Mouse (Mus musculus) neutrophil, adult 59 days (primary cell): ENCODE data around the gene A830005F24Rik. TPM values are rescaled to one million over a fixed set of nuclear protein-coding genes. Genes with fewer than 3 reads are reported as not detected.

ENCODE experiments used
- total RNA-seq, 2 experiments: library from RNA; stranded (reverse); gene quantifications; 1 replicate in 1 of 2; 2 replicates in 1 of 2; pipeline ENCODE4 v1.2.4; 2023

The A830005F24Rik gene
- total RNA-seq, result not detected

DNA sequence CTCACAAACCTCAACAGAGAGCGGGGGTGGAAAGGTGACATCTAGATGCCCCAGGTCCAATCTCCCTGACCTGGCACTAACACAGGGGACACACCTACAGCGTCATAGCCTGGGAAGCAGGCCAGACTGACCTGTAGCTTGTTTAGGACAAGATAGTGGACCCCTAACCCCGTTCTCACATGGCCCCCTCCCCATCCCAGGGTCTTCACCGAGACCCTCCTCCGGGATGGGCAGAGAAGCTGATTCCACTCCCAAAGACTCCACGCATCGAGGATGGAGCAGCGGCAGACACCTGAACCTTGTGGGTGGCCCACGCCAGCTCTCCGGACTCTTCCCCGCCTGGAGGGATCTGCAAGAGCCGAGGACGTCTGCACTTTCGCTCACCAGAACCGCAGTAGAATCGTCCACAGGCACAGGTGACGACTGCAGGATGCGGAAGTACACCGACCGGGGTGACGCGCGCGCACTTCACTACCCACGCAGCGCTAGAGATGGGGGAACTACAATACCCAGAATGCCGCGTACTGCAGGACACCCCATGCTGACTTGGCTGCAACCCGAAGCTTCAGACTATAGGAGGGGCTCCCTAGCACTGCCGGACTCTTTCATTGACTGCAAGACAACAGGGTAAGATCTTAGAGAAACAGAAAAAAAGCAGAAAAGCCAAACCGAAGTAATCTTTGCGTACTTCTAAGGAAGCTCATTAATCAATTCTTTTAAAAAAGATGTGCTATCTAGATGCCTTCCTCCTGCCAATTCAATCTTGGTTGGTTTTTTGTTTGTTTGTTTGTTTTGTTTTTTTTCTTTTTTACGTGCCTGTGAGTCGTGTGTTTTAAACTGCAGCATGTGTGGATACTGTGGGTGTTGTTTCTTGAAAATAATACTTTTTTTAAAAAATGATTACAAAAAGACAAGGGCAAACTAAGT lies at the start of gene A830005F24Rik, which contains the start of gene Zfp169:
TSS of gene A830005F24Rik (plus strand) at position 568 of the 927 bp plus-strand sequence.
TSS of gene Zfp169 (minus strand) at position 449 of the 927 bp plus-strand sequence.

Other genes starting within 250 kb of the A830005F24Rik start
- gene Zfp169, start 119 bp upstream of the A830005F24Rik start, total RNA-seq, result 1 to 10 TPM; 8.0 to 8.8 TPM
- 1 to 10 TPM; 1.8 to 1.9 TPM for gene Ptpdc1, start 112.1 kb downstream of the A830005F24Rik start, total RNA-seq
- gene Barx1, start 149.4 kb downstream of the A830005F24Rik start, total RNA-seq, result not detected